Mouse (Mus musculus): ENCODE measurements around the gene Jarid2.

DNA sequence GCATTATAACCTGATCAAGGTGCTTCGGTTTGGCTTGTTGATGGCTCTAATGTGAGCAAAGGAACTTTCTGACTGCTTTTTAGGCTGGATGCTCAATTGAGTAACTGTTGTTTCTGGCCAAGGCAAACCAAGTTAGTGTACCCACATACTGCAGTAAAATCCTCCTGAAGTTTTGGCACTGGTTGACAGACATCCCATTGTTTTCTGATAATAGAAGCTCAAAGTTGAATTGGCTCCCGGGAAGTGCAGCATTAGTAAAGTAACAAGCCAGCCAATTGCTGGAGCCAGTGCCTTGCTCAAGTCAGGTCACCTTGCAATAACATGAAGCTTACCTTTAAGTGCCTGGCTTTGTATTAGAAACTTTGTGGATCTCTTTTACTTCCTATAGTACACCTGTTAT is 161.3 kb downstream of the Jarid2 start:
- TF ChIP-seq POLR2A (IDR thresholded peaks at IDR 0.05; ENCODE audit: insufficient read depth, low read length) (no peak), CTCF (IDR thresholded peaks at IDR 0.05; ENCODE audit: low read depth, low read length) (no peak)

Measured in ES-Bruce4 (cell line).